Mouse (Mus musculus): ENCODE data around the gene Bdkrb2. TPM values are rescaled to one million over a fixed set of nuclear protein-coding genes. Genes with fewer than 3 reads are reported as not detected.

Gene Bdkrb2
- polyA plus RNA-seq, 1 experiment from 2014 or later: 4.0 TPM

GRCm38 (mm10) chr12:105597135-105597534, 34.1 kb downstream of the Bdkrb2 start:
- H3K9me3 ChIP-seq (ENCODE audit: control insufficient read depth, low read length): no peaks in the 10 kb centered on the region
- DNase-seq (ENCODE audit: low spot score): no peak
- WGBS: 86% methylated on average over 8 of the region's 8 CpGs
- H3K4me2 ChIP-seq (replicated peaks; ENCODE audit: low read depth): no peak overlapping the region
- no peaks in the 10 kb centered on the region for H3K4me1 ChIP-seq (replicated peaks; ENCODE audit: control insufficient read depth, insufficient read depth)
- no peak overlapping the region for H3K4me3 ChIP-seq (ENCODE audit: low read depth, low read length)
- TF ChIP-seq CTCF (IDR thresholded peaks at IDR 0.05; ENCODE audit: low read depth) (no peak), EP300 (optimal IDR thresholded peaks at IDR 0.05) (no peak)
- H3K36me3 ChIP-seq (ENCODE audit: control insufficient read depth, insufficient read depth, low read length): no peaks in the 10 kb centered on the region
- no peaks in the 10 kb centered on the region for H3K27me3 ChIP-seq (ENCODE audit: control insufficient read depth, insufficient read depth, low read length)
- H3K9ac ChIP-seq (ENCODE audit: low read length): no peak overlapping the region
- no peak for ATAC-seq (ENCODE audit: low FRiP score, low TSS enrichment)
- H3K27ac ChIP-seq (replicated peaks): no peak overlapping the region

- Histone ChIP-seq H3K9ac (ENCODE audit: low read length) (no peak overlapping the region), H3K27me3 (ENCODE audit: control insufficient read depth, insufficient read depth, low read length) (no peaks in the 10 kb centered on the region), H3K4me1 (replicated peaks; ENCODE audit: control insufficient read depth, insufficient read depth) (no peaks in the 10 kb centered on the region), H3K4me2 (replicated peaks; ENCODE audit: low read depth) (no peak overlapping the region), H3K4me3 (ENCODE audit: low read depth, low read length) (no peak overlapping the region), H3K9me3 (ENCODE audit: control insufficient read depth, low read length) (no peaks in the 10 kb centered on the region), H3K27ac (replicated peaks) (no peak overlapping the region), H3K36me3 (ENCODE audit: control insufficient read depth, insufficient read depth, low read length) (no peaks in the 10 kb centered on the region)
- TF ChIP-seq CTCF (IDR thresholded peaks at IDR 0.05; ENCODE audit: low read depth): no peak
- no peak for TF ChIP-seq EP300 (optimal IDR thresholded peaks at IDR 0.05)
- DNase-seq (ENCODE audit: low spot score) (no peak), ATAC-seq (ENCODE audit: low FRiP score, low TSS enrichment) (no peak)
- 66% methylated on average over 10 of the region's 10 CpGs for WGBS
Measured at GRCm38 (mm10) chr12:105598503-105598902, 35.5 kb downstream of the Bdkrb2 start.

- Histone ChIP-seq H3K4me1 (replicated peaks; ENCODE audit: control insufficient read depth, insufficient read depth) (no peaks in the 10 kb centered on the region), H3K4me2 (replicated peaks; ENCODE audit: low read depth) (no peak overlapping the region), H3K9ac (ENCODE audit: low read length) (no peak overlapping the region), H3K9me3 (ENCODE audit: control insufficient read depth, low read length) (no peaks in the 10 kb centered on the region), H3K27ac (replicated peaks) (no peak overlapping the region), H3K4me3 (ENCODE audit: low read depth, low read length) (no peak overlapping the region), H3K27me3 (ENCODE audit: control insufficient read depth, insufficient read depth, low read length) (no peaks in the 10 kb centered on the region), H3K36me3 (ENCODE audit: control insufficient read depth, insufficient read depth, low read length) (no peaks in the 10 kb centered on the region)
- 43% methylated on average over 5 of the region's 5 CpGs for WGBS
- no peak for ATAC-seq (ENCODE audit: low FRiP score, low TSS enrichment)
- DNase-seq (ENCODE audit: low spot score): no peak
- TF ChIP-seq EP300 (optimal IDR thresholded peaks at IDR 0.05): no peak
- no peak for TF ChIP-seq CTCF (IDR thresholded peaks at IDR 0.05; ENCODE audit: low read depth)
Measured at GRCm38 (mm10) chr12:105599098-105599497, 36.1 kb downstream of the Bdkrb2 start.

- H3K27ac ChIP-seq (replicated peaks): peak overlapping the region; percentile 46; the same call in 1 of the 2 replicates
- no peaks in the 10 kb centered on the region for H3K4me1 ChIP-seq (replicated peaks; ENCODE audit: control insufficient read depth, insufficient read depth)
- no peaks in the 10 kb centered on the region for H3K9me3 ChIP-seq (ENCODE audit: control insufficient read depth, low read length)
- no peak overlapping the region for H3K4me3 ChIP-seq (ENCODE audit: low read depth, low read length)
- ATAC-seq (ENCODE audit: low FRiP score, low TSS enrichment) (no peak), DNase-seq (ENCODE audit: low spot score) (no peak)
- no peak overlapping the region for H3K4me2 ChIP-seq (replicated peaks; ENCODE audit: low read depth)
- no peak for TF ChIP-seq EP300 (optimal IDR thresholded peaks at IDR 0.05)
- no peak for TF ChIP-seq CTCF (IDR thresholded peaks at IDR 0.05; ENCODE audit: low read depth)
- no peak overlapping the region for H3K9ac ChIP-seq (ENCODE audit: low read length)
- H3K27me3 ChIP-seq (ENCODE audit: control insufficient read depth, insufficient read depth, low read length): no peaks in the 10 kb centered on the region
- 43% methylated on average over 6 of the region's 6 CpGs for WGBS
- H3K36me3 ChIP-seq (ENCODE audit: control insufficient read depth, insufficient read depth, low read length): no peaks in the 10 kb centered on the region
Measured at GRCm38 (mm10) chr12:105601586-105601985, 38.6 kb downstream of the Bdkrb2 start.

- WGBS: 61% methylated on average over 11 of the region's 11 CpGs
- peak within 1 kb of the TSS; percentile 53 for H3K27ac ChIP-seq (replicated peaks)
- ATAC-seq (ENCODE audit: low FRiP score, low TSS enrichment): peak; percentile 44; the same call in 1 of the 2 replicates
- H3K4me3 ChIP-seq (ENCODE audit: low read depth, low read length): no peak within 1 kb of the TSS
- H3K9ac ChIP-seq (ENCODE audit: low read length): no peak within 1 kb of the TSS
- H3K9me3 ChIP-seq (ENCODE audit: control insufficient read depth, low read length): no peaks in the 10 kb centered on the region
- no peaks in the 10 kb centered on the region for H3K36me3 ChIP-seq (ENCODE audit: control insufficient read depth, insufficient read depth, low read length)
- H3K27me3 ChIP-seq (ENCODE audit: control insufficient read depth, insufficient read depth, low read length): no peaks in the 10 kb centered on the region
- H3K4me1 ChIP-seq (replicated peaks; ENCODE audit: control insufficient read depth, insufficient read depth): no peaks in the 10 kb centered on the region
- no peak for TF ChIP-seq CTCF (IDR thresholded peaks at IDR 0.05; ENCODE audit: low read depth)
- TF ChIP-seq EP300 (optimal IDR thresholded peaks at IDR 0.05): no peak
- H3K4me2 ChIP-seq (replicated peaks; ENCODE audit: low read depth): no peak within 1 kb of the TSS
- no peak for DNase-seq (ENCODE audit: low spot score)
Measured at GRCm38 (mm10) chr12:105602581-105603210, 39.7 kb downstream of the Bdkrb2 start, which contains the start of gene Bdkrb1. TSS of gene Bdkrb1 (plus strand) at chr12:105603085.

- Histone ChIP-seq H3K4me3 (ENCODE audit: low read depth, low read length) (no peak overlapping the region), H3K4me1 (replicated peaks; ENCODE audit: control insufficient read depth, insufficient read depth) (no peaks in the 10 kb centered on the region), H3K27me3 (ENCODE audit: control insufficient read depth, insufficient read depth, low read length) (no peaks in the 10 kb centered on the region), H3K9ac (ENCODE audit: low read length) (no peak overlapping the region), H3K27ac (replicated peaks) (no peak overlapping the region), H3K36me3 (ENCODE audit: control insufficient read depth, insufficient read depth, low read length) (no peaks in the 10 kb centered on the region), H3K9me3 (ENCODE audit: control insufficient read depth, low read length) (no peaks in the 10 kb centered on the region), H3K4me2 (replicated peaks; ENCODE audit: low read depth) (no peak overlapping the region)
- ATAC-seq (ENCODE audit: low FRiP score, low TSS enrichment) (no peak), DNase-seq (ENCODE audit: low spot score) (no peak)
- TF ChIP-seq EP300 (optimal IDR thresholded peaks at IDR 0.05): no peak
- TF ChIP-seq CTCF (IDR thresholded peaks at IDR 0.05; ENCODE audit: low read depth): no peak
- WGBS: 67% methylated on average over 11 of the region's 11 CpGs
Measured at GRCm38 (mm10) chr12:105603904-105604303, 40.9 kb downstream of the Bdkrb2 start.
